Mouse (Mus musculus): ENCODE measurements at regions not wholly inside any gene's neighbourhood (a gene's known extent, or its start where the extent isn't known, plus 50 kb on each side); places are given as distances from the start of the nearest gene placed in this dataset.

DNA sequence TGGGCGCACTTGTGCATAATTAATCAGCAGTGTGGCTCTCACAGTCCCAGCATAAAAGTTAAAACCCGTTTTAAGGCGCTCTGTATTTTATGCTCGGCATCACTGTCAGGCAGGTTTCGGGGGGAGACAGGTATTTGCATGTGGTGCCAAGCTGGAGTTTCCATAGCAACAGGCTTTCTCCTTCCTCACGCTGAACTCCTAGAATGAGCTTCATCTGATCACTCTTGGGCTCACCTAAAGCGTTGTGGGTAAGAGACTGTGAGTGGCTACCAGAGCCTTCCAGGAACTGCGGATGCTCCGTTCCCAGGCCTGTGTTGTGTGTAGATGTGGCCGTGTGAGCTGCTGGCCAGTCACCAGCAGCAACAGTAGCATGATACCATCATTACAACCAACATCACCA is 161.5 kb downstream of the Ajap1 start:
- DNase-seq = no peak

DNA sequence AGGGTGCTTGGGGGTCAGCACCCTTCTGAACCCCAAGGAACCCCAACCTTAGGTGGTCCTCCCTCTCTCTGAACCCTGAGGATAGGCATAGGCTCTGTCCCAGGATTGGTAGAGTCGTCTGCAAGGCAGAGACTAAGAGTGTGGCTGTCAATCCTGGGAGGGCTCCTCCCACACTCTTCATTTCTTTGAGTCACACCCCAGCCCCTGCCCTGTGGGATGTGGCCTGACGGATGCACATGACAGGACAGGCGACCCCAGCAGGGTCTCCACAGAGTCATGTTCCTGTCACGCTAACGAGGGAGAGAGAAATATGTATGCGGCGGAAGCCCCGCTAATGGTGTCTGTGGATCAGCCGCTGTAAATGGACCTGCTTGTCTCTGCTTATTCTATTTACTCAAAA is 162.0 kb downstream of the Ajap1 start:
- DNase-seq = no peak

DNA sequence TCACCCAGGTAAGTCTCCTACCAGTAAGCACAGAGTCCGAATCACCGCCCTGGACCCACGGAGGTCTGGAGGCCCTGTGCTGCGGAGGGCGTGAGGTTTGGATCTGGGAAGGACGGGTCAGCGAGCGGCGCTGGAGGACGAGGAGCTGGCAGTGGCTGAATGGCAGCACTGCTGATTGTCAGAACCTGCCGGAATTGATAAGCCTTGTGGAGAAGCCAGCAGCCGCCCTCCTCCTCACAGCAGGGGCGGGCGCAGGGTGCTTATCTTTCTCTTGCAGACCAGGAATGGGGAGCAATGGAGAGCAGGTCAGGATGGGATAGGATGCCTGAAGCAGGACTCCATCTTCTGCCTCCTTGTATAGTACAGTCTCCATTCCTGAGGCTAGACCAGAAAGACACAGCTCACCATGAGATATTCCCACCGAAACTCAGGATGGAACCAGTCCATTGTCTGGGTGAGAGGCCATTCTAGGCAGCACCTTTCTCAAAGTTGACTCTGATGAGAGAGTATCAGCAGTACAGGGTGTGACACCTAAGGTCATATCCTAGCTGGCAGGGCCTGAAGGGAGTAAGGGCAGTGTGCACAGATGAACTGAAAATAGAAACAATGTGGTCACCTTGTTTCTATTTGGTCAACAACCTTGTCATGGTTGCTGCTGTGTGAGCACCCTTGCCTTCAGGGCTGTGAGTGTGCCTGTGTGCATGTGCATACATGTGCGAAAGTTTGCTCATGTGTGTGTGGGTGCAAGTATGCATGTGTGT is 165.5 kb downstream of the Ajap1 start:
- DNase-seq = no peak

GRCm38 (mm10) chr4:153316519-153316918 is 166.1 kb downstream of the Ajap1 start:
- DNase-seq = no peak

DNA sequence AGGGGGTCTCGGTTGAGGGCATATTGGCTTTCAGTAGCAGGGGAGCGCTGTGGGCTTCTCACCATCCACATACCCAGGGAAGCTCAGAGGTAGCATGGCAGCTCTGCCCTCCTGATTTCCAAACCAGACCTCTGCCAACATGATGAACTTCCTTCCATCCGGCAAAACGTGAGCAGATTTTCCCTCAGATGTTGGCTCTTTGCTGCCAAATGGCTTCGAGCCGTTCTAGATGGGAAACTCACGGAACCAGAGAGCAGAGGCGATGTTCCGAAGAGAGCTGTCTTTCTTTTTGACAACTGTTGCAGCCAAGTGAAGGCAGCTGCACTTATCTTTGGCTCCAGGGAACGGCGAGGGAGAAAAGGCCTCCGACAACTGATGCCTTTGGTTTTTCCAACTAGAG is 168.7 kb downstream of the Ajap1 start:
- DNase-seq = no peak

DNA sequence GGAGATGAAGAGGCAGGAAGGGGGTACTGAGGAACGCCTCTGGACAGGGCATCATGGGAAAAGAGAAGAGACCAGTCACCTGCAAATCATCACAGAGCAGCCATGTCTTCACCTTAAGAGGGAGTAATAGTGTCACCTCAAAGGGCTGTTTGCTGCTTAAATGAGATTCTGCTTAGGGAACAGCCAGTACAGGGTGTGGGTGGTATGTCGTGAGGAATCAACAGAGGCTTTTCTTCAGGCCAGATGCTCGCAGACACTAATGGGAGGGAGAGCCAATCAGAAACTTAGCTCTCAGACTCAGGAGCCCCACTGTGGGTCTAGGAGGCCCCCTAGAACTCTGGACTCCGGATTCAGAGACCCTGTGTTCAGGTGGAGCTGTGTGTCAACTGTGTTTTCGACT is 171.0 kb downstream of the Ajap1 start:
- DNase-seq = no peak

GRCm38 (mm10) chr4:153310641-153311040 is 172.0 kb downstream of the Ajap1 start:
- no peak for DNase-seq

DNA sequence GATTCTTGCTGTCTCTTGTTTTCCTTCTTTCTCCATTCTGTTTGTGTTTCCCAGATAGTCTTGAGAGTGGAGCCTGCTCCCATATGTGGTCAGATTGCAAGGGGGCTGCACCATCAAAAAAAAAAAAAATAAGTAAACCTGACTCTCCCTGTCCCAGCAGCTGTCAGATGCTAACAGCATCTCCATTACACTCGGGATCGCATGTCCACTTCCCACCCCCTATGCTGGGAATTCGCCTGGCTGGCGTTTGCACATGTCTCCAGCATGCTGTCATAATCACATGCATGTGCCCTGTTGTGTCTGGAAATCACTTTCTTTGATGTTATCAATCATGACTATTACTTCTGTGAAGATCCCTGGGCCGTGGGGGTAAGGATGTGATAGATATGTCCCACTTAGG is 179.1 kb downstream of the Ajap1 start:
- no peak for DNase-seq

DNA sequence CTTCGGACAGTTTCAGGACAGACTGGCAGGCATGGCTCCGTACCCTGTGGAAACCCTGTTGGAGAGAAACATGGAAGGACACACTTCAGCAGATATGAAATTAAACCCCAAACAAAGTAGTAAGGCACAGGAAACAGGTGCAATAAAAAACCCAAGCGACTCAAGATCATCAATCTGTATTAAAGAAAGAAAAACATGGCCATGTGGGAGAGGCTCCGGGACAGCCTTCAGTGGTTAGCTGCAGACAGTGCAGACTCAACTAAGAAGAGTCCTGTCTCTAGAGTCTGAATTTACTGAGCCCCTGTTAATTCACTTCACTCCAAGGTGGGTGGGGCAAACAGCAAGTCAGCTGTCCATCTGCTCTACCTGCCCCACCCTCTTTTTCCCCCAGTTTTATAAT is 179.8 kb downstream of the Ajap1 start:
- DNase-seq = no peak

DNA sequence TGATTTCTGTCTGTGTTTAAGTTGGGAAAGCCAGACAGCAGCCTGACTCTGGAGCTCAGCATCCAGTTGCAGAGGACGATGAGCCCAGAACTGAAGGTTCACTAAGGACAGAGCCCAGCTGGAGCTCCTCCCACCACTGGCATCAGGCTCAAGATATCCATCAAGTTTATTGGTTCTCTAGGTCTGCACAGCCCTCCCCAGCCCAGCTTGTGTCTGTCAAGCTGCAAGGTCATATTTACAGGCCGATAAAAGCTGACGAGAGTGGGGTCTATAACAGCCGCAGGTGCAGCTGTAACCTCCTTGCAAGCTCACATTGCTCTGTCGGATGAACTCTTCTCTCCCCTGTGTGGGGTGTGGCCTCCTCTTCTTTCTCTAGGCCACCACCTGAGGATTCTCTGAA is 184.3 kb downstream of the Ajap1 start:
- no peak for DNase-seq

DNA sequence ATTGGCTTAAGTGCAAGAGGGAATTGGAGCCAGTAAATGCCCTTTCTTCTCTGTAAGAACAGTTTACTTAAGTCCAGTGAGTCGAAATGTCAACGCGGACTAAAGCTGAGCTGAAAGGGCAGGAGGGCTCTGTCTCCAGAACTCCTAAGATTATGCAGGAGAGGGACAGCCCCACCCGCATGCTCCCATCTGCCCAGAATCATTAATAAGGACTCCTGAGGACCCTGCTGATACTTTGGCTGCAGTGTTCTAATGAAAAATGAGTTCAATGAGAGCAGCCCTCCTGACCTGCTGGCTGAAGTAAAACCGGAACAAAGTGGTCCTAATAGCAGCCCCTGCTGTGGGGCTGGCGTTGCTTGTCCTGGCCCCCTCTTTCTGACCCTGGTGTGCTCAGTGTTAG is 187.8 kb downstream of the Ajap1 start:
- DNase-seq = no peak

DNA sequence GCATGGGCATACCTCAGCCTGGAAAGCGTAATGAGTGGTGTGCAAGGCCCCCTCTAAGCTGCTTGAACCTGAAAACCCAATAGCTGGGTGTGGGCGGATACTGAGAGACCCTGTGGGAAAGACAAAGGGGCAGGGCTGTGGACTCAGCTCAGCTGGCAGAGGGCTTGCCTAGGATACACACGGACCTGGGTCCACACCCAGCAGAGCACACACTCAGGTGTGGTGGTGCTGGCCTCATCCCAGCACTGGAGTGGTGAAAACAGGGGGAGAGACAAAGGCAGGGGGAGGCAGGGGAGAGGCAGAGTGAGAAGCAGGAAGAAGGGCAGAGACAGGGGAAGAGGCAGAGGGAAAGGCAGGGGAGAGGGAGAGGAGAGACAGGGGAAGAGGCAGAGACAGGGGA is 189.5 kb downstream of the Ajap1 start:
- DNase-seq = no peak

DNA sequence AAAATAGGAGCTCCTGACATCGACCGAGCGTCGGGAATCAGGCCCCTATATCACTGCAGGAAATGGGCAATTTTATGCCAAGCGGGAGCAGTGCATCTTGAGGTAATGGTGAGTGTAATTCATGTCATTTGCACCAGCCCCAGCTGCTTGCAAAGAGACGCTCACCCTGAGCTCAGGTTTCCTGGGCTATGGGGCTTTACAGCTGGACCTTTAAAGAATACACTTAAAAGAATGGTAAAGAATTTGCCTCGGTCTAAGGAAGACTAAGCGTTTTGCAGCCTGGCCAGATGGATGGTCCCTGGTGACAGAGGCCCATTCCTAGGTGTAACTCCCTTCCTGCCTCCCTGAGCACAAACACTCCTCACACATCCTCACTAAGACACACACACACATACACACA is 194.2 kb downstream of the Ajap1 start:
- no peak for DNase-seq

- DNase-seq = no peak
These were observed 198.4 kb downstream of the Ajap1 start for GRCm38 (mm10) chr4:153284209-153284608.

DNA sequence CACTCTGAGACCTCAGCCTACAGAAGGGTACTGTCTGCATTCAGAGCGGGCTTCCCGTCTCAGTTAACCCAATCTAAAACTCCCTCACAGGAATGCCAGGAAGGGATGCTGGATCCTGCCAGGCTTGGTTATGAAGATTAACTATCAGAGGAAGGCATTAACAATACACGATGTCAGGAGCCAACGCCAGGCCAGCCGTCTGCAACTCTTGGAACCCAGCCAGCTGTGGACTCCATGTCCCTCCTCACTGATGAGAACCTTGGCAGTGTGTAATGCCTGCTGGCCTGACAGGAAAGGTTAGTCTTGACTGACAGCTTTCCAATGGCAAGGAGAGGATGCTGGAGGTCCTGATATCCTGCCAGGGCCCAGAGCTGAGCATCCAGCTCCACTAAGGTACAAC is 206.0 kb downstream of the Ajap1 start:
- DNase-seq = peak; percentile 6

DNA sequence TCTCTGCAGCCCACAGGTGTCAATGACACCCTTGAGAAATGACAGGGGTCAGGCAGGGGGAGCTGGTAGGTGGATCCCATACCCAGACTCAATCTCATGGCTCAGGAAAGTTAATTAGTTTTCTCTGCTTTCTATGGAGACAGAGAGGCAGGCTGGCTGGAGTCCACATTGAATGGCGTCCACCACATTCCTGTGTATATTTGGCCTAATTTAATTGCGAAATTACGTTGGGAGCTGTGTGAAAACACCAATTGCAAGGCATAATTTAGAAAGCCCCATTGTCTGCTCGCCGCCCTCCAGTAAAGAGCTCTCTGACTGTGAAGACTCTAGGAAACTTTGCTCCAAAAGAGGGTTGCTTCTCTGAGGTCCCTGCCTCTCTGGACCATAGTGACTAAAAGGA is 211.2 kb downstream of the Ajap1 start:
- DNase-seq = no peak

DNA sequence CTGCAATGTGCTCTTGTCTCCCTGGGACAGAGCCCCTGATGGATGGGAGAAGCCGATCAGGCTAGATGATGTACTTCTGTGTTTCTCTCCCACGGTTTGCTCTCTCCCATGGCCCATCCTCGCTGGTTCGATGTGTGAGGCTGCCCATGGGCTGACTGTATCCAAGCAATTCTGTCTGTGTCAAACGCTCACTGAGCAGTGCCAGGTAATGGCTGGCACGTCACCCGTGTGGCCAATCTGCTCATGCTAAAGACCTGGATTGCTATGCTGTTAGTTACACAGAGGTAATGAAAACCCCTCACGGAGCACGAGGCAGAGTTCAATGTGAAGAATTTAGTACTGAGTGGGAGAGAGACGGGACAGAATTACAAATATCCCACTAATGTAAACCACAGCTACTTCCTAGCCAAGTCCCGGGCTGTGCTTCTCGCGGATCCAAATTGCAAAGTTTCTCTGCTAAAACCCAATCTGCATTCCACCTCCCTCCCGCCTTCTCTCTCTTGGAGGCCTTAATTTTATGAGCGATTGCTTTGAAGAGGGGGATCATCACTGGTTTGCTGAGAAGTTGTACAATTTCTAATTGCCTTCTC is 219.3 kb downstream of the Ajap1 start:
- no peak for DNase-seq

GRCm38 (mm10) chr4:153260941-153261557 is 221.6 kb downstream of the Ajap1 start:
- DNase-seq = no peak

GRCm38 (mm10) chr4:153251943-153252342 is 230.7 kb downstream of the Ajap1 start:
- DNase-seq = no peak

GRCm38 (mm10) chr4:153251311-153251710 is 231.3 kb downstream of the Ajap1 start:
- DNase-seq = no peak

- DNase-seq = no peak
These were observed 245.9 kb downstream of the Ajap1 start for GRCm38 (mm10) chr4:153236680-153237079.

DNA sequence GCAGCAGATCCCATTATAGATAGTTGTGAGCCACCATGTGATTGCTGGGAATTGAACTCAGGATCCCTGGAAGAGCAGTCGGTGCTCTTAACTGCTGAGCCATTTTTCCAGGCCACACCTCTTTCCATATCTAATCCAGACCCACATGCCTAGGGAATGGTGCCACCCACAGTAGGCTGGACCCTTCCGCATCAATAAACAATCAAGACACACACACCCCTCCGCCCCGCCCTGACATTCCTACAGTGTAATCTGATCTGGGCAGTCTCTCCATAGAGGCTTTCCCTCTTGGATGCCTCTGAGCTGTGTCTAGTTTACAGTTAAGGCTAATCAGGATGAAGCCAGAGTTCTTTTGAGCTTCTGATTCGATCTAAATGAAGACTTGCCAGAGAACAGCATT is 248.8 kb downstream of the Ajap1 start:
- DNase-seq = no peak

- DNase-seq = no peak
These were observed 253.4 kb downstream of the Ajap1 start for GRCm38 (mm10) chr4:153229221-153229620.
